Mouse (Mus musculus) neutrophil, adult 59 days (primary cell): ENCODE results near the gene Gm44579. TPM values are rescaled to one million over a fixed set of nuclear protein-coding genes. Genes with fewer than 3 reads are reported as not detected.

Source experiments
- total RNA-seq, 2 experiments: library from RNA; stranded (reverse); gene quantifications; 1 replicate in 1 of 2; 2 replicates in 1 of 2; pipeline ENCODE4 v1.2.4; 2023

Gm44579 gene
- total RNA-seq: not detected

DNA sequence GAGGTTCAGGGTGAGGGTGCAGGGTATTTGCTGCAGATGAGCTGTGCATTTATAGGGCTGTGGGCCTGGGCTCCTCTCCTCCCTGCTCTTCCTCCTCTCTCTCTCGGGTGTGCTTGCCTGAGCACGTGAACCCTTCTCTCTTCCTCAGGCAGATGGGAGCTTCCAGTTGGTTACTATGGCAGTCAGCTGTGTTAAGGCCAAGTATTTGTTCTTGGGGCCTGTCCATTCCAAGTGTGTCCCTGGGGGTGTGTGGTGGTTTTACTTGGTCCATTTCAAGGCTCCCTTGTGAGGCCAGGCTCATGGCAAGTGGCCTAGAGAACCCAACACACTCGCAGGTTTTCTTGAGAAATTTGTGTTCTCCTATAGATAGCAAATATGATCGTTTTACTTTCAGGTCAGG lies at the start of gene Gm44579, which contains the start of gene Olfr287:
Gene Gm44579, minus strand, starts transcription at position 101 of the 400 bp plus-strand sequence.
Gene Olfr287, minus strand, starts transcription at position 180 of the 400 bp plus-strand sequence.

DNA sequence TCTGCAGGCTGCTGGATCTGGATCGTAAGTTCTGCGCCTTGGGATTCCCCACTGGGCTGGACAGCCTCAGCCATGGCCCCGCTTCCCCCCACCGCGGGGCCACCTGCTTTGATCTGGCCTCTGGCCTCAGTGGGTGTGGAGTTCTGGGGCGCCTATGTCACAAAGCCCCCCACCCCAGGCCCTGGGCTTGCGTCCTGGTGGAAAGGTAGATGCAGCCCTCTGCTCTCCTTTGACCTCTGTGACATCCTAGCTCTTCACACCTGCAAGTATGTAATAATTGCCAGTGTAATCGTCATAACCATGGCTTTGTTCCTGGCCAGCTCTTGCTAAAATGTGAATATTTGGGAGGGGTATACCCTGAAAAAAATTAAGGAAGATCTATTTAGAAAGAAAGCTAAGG lies 36.4 kb upstream of the Gm44579 start, which contains the start of gene H1fnt:
Gene H1fnt, minus strand, starts transcription at position 101 of the 400 bp plus-strand sequence.

DNA sequence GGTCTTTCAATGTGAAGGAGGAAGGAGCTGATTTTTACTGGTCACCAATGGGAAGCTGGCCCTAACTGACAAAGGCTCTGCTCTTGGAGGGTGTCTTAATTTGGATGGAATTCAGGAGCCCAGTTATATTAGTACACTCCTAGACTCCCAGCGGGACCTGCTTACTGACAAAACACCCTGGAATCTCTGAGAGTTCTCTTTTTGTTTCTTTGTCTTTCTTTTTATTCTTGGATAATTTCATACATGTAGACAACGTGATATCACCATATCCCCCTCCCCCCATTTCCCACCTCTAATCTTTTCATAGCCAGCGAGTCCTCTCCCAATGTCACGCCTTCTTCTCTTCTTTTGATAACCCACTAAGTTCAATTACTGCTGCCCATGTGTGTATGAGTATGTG lies 13.6 kb upstream of the Gm44579 start, which contains the start of gene Olfr286:
Gene Olfr286, minus strand, starts transcription at position 101 of the 400 bp plus-strand sequence.

DNA sequence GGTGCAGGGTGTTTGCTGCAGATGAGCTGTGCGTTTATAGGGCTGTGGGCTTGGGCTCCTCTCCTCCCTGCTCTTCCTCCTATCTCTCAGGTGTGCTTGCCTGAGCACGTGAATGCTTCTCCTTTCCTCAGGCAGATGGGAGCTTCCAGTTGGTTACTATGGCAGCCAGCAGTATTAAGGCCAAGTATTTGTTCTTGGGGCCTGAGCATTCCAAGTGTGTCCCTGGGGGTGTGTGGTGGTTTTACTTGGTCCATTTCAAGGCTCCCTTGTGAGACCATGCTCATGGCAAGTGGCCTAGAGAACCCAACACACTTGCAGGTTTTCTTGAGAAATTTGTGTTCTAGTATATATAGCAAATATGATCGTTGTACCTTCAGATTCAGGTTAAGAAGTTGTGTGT lies 25.3 kb downstream of the Gm44579 start, which contains the start of gene Olfr288:
Gene Olfr288, minus strand, starts transcription at position 101 of the 400 bp plus-strand sequence.

DNA sequence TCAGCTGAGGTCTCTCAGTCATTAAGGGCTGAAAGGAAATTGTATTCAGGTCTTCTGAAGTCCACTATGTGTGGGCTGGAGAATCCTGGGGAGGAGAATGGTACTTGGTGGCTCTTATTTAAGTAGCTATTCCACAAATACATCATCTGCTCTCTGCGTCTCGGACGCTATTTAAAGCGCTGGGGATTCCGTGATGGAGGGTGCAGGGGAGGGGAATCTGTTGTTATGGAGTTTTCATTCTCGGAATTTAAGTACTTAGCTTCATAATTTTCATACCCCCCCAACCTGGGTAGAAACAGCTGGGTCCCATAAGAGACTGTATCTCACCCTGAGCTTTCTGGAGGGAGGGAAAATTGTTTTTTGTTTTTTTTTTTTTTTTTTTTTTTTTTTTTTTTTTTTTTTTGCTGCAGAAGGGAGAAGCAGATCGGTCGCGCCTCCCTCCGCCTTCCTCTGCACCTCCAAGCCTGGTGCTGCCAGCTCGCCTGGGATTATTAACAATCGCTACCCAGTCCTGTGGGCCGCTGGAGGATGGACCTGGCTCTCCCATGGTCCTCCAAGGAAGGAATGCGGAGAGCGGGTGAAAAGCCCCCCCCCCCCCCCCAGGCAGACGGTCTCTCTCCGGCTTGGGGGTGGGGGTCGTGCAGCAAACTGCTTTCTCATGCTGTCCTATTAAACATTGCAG lies 53.7 kb downstream of the Gm44579 start, which contains the start of gene Ccdc184:
Gene Ccdc184, plus strand, starts transcription at position 196 of the 682 bp plus-strand sequence.

DNA sequence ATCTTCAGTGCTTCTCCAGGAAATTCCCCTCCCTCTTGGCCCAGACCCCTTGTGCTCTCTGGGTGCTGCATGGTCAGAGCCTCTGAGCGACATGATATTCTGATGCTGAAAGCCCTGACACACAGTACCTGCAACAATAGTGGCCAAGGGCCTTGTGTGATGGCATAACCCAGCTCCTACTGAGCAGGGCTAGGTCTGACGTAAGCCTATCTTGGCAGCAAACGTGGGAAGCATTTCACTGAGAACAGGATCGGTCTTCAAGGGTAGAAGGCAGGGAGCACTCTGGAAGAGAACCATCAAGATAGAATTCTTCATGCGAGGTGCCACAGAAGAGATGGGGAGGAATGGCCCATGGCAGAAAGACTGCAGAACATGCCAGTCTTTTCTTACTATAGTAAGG lies 55.3 kb downstream of the Gm44579 start, which contains the start of gene Asb8:
Gene Asb8, minus strand, starts transcription at position 101 of the 400 bp plus-strand sequence.

Other genes starting within 250 kb of the Gm44579 start
- gene Col2a1, start 216.3 kb downstream of the Gm44579 start, total RNA-seq: 1 to 10 TPM in 1 of 2 experiments, under 1 TPM in 1; 0.66 to 1.5 TPM
- 10 to 100 TPM in 1 of 2 experiments, 1 to 10 TPM in 1; 5.3 to 14.1 TPM for gene Pfkm, start 128.4 kb downstream of the Gm44579 start, total RNA-seq
- gene Senp1, start 127.2 kb downstream of the Gm44579 start, total RNA-seq: 10 to 100 TPM; 34.0 to 34.8 TPM
- 10 to 100 TPM; 19.5 to 20.7 TPM for gene Asb8, start 55.4 kb downstream of the Gm44579 start, total RNA-seq
- not detected for gene Ccdc184, start 53.8 kb downstream of the Gm44579 start, total RNA-seq
- gene Olfr288, start 25.4 kb downstream of the Gm44579 start, total RNA-seq: not detected
- gene Olfr287, start 79 bp upstream of the Gm44579 start, total RNA-seq: not detected
- not detected for gene Olfr286, start 13.5 kb upstream of the Gm44579 start, total RNA-seq
- gene H1fnt, start 36.3 kb upstream of the Gm44579 start, total RNA-seq: not detected
- not detected for gene Zfp641, start 75.2 kb upstream of the Gm44579 start, total RNA-seq
- gene Olfr285, start 96.4 kb upstream of the Gm44579 start, total RNA-seq: not detected
- not detected for gene Olfr284, start 120.0 kb upstream of the Gm44579 start, total RNA-seq
- not detected for gene Olfr283, start 160.0 kb upstream of the Gm44579 start, total RNA-seq
- gene Olfr282, start 210.2 kb upstream of the Gm44579 start, total RNA-seq: not detected
- not detected for gene Olfr281, start 231.6 kb upstream of the Gm44579 start, total RNA-seq
- gene OR5BS1P, start 248.9 kb upstream of the Gm44579 start, total RNA-seq: not detected